Mouse (Mus musculus) cerebellum, postnatal 10 days (tissue): ENCODE results near the gene Cisd2.

Experiments
- DNase-seq, 2 experiments: peaks; one replicate each; pipeline ENCODE4 v3.0.0; 2021; ENCODE audit warnings: mixed read lengths in 2 of 2

The Cisd2 gene

DNA sequence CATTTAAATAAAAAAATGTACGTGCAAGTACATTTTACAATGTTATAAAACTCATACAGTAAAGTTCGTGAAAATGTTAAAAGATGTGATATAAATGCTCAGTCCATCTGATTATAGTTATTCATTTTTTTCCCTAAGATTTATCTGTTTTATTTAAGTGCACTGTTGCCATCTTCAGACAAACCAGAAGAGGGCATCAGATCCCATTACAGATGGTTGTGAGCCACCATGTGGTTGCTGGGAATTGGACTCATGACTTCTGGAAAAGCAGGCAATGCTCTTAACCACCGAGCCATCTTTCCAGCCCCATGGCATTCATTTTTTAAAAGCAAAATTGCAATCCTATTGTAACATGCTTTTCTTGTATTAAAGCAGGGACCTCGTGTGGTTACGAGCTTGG, 14.5 kb downstream of the Cisd2 start:
- DNase-seq = no peak

DNA sequence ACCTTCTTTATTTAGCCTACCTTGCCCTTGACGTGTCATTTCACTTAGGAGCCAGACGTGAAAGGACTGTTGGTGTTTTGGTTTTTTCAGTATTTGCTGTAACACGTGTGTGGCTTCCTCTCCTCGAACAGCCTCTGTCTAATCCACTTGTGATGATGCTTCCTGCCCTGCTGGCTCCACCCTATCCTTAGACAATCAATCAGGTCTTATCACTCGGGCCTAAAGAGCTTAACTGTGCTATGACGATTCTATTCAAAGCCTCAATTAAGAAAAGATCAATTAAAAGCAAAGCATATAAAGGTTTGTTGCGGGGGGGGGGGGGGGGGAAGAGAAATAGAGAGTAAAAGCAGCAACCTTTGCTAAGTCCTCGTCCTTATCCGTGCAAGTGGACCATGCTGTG, 16.4 kb downstream of the Cisd2 start:
- no peak for DNase-seq

DNA sequence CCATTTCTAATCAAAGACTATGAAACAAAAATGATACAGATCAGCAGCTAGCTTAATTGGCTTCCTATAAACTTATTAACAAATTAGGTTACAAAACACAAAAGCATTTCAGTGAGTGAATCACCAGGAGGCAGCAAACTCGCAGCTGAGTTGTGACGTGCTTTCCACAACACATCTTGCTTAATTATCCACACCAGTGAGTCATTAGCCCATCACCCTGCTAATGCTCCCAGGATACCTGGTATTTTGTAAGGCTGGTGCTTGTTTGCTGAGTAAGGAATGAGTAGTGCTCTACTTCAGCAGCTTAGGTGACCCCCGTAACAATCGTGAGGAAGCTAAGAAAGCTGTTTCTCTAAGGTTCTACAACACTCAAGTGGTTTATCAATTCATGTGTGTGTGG, 19.1 kb downstream of the Cisd2 start:
- no peak for DNase-seq

DNA sequence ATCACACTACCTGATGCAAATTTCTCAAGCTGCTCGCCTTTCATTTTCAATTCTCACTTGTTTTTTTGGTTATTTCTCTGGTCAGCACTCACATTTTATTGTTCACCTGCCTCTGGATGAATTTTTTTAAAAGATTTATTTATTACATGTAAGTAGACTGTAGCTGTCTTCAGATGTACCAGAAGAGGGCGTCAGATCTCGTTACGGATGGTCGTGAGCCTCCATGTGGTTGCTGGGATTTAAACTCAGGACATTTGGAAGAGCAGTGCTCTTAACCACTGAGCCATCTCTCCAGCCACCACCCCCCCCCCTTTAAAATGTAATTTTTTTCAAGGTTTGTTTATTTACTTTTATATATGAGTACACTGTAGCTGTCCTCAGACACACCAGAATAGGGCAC, 19.9 kb downstream of the Cisd2 start:
- no peak for DNase-seq

DNA sequence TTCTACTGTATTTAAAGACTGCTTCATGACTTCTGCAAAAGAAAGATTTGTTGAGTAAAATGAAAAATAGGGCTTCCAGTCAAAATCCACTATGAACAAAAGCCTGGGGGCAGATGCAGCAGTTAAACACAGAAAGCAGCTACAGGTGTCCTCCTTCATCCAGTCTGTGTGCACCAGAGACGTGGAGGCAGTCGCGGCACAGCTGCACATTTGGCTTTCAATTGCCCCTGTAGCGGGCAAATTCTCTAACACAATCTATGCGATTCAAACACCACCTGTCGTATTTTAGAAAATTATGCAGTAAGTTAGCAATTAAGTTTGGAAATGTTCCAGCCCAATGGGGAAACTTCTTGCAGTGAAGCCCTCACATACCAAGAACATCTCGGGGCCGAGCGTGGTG, 20.5 kb downstream of the Cisd2 start:
- DNase-seq = no peak

DNA sequence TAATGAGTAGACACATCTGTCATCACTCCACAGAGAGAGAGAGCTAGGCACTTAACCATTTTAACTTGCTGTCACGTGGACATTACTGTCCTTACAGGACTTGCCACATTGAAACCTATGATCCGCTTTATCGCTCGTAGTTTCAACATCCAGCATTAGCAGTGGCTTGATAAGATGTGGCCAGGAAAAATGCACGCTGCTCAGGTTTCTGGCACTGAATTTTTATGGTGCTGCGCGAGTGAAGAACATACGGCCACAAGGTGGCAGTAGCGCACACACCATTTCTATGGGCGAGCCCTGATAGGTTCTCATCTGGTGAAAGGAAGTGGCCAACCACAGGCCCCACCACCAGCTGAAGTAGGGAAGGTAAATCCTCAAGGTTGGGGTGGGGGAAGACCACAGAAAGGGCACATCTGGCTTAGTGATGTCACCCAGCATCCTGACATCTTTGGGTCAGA, 21.5 kb downstream of the Cisd2 start:
- DNase-seq = peak; percentile 94 to 97

DNA sequence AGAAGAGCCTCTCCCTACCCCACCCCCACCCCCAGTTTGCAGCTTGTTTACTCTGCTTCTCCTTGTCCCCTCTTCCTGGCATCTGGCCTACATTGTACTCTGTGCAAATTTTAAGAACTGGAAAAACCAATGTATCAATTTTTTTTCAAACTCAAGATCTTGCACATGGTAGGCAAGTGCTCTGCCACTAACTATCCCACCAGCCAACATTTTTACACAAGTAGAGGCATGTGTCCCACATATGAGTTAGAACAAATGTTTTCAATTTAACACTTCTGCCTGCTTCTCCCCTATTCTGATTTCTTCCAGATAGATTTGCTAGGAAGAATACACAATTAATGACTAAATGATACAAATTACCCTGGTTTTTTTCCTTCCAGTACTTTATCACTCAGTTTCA, 26.6 kb downstream of the Cisd2 start:
- no peak for DNase-seq

DNA sequence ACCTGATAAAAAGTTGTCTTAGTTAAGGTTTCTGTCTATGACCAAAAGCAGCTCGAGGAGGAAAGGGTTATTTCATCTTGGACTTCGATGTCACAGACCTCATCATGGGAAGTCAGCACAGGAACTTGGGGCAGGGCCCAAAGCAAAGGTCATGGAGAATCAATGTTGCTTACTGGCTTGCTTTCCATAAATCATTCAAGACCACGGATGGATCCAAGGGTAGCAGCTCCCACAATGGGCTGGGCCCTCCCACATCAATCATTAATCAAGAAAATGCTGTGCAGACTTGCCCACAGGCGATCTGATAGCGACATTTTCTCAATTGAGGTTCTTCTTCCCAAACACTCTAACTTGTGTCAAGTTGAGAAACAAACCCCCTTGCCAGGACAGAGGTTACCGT, 27.6 kb downstream of the Cisd2 start:
- no peak for DNase-seq

DNA sequence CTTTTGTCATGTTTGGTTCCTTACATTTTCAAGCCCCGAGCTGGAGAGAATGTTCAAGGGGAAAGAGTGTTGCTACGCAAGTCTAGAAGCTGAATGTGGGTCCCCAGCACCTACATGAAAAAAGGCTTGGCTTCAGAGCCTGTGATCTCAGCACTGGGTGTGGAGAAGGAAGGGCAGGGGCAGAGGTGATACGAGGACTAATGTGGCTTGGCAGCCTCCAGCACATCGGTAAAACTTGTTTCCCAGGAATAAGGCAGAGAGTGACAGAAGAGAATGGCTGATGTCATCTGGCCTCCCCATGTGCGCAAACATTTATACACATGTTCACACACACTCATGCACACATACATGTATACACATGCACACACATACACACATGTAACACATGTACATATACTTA, 28.6 kb downstream of the Cisd2 start:
- DNase-seq = no peak

DNA sequence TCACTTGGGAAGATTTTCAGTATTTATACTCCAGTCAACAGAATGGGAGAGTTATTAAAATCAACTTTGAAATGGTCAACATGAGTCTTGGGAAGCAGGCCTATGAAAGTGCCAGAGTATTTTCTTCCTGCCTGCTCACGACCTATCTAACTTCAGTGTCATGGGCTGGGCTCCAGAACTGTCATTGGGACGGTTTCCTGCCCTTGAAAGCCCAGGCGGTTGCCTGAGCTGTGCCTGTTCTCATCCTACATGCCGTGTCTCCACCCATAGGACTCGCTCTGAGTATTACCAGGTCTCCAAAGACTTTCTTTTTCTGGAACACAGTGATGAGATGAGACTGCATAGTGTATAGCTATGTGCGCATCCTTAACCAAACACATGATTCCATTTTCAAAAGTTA, 30.5 kb downstream of the Cisd2 start:
- DNase-seq = no peak

DNA sequence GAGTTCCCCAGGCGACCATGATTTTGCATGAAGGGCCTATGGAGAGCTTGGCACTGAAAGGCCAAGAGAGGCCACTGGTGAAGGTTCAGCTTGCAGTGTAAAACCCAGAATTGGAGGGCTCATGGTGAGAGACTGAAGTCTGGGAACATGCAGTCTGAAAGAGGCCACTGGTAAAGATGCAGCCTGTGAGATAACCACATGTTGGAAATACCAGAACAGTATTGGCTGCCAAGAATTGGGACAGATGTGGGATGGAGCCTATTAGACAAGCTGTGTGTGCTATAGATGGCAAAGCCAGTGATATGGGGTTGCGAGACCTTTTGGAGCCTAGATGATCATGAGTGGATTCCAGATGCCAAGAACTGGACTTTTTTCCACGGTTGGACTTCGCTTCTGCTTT, 43.9 kb downstream of the Cisd2 start:
- no peak for DNase-seq

DNA sequence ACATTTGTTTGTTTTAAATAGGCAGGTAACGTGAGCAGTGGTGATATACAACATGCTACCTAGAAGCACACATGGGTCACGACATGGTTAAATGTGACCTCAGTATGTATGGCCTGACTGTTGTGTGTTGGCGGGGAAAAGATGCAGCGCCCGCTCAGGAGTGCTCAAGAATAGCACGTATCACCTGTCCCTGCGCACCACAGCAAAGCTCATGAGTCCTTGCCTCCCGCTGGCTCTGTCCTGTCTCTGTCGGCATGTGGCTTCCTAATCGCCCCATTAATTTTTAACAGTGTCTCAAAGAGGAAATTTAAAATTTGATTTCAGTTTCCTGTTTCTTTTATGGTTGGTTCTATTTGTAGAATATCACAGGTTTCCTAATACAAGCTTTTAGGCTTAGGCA, 46.3 kb downstream of the Cisd2 start:
- no peak for DNase-seq

DNA sequence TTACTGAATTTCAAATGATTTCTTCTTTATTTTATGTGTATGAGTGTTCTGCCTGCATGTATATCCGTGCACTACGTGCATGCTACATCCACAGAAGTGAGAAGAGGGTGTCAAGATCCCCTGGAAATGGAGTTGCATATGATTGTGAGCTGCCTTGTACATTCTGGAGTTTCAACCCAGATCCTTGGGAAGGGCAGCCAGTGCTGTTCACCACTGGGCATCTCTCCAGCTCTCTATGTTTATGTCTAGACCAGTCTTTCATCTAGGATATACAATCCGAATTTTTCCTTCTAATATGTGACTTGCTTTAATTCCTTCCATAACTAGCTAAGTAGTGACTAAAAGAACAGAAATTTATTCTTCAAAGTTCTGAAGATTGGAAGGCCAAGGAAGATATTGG, 47.9 kb downstream of the Cisd2 start:
- DNase-seq = no peak

DNA sequence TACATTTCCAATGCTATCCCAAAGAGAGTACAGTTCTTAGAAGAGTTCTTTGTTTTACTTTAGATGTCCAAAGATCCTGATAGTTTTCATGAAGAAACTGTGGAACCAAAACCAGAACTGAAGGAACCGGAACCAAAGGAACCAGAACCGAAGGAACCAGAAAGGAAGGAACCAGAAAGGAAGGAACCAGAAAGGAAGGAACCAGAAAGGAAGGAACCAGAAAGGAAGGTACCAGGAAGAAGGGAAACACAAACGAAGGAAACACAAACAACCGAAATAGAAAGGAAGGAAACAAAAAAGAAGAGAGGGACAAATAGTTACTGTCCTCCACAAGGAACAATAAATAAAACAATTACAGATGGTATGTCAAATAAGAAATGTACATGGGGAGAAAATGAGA, 66.3 kb downstream of the Cisd2 start:
- no peak for DNase-seq
